Mouse (Mus musculus): ENCODE data around the gene Top2b. TPM values are rescaled to one million over a fixed set of nuclear protein-coding genes. Genes with fewer than 3 reads are reported as not detected.

Gene Top2b
- 1.3 and 1.4 TPM in 2 replicates for polyA plus RNA-seq (2012; rRNA removed; ENCODE audit: low replicate concordance)

GRCm38 (mm10) chr14:16364878-16365337 is at the start of gene Top2b:
Gene Top2b, plus strand, starts transcription at chr14:16365179.

Other genes starting within 250 kb of the Top2b start
- gene Ngly1, start 115.9 kb upstream of the Top2b start, polyA plus RNA-seq (2012; rRNA removed; ENCODE audit: low replicate concordance) = 21.6 and 29.3 TPM in 2 replicates
- 2.8 and 5.0 TPM in 2 replicates for gene Oxsm, start 115.4 kb upstream of the Top2b start, polyA plus RNA-seq (2012; rRNA removed; ENCODE audit: low replicate concordance)

All from duodenum, adult 2 months (tissue).